Mouse (Mus musculus): Measurements from ENCODE around the gene Pde4d.

Pde4d gene

GRCm38 (mm10) chr13:109809646-109810045 is 1359.9 kb downstream of the Pde4d start:
- no peak for DNase-seq (ENCODE audit: low read depth, low spot score)

DNA sequence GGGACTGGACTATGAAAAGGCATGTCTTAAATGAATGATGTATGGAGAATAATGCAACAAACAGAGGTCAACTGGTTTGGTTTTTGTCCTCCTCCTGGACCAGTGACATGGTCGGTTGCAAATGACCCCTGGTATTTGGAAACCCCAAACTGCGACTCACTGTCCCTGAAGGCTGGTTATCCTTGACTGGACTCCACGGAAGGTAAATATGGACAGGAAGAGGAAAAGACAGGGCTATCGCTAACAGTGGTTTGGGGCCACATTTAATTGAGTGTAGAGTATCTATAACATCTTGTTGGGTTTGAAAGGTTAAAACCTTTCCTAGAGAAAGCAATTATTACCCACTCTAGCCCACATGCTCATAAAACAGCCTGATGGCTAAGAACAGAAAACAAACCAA is 1364.2 kb downstream of the Pde4d start:
- no peak for DNase-seq (ENCODE audit: low read depth, low spot score)

- no peak for DNase-seq (ENCODE audit: low read depth, low spot score)
These were observed 1369.3 kb downstream of the Pde4d start for GRCm38 (mm10) chr13:109819071-109819470.

GRCm38 (mm10) chr13:109820141-109820540 is 1370.4 kb downstream of the Pde4d start:
- no peak for DNase-seq (ENCODE audit: low read depth, low spot score)

DNA sequence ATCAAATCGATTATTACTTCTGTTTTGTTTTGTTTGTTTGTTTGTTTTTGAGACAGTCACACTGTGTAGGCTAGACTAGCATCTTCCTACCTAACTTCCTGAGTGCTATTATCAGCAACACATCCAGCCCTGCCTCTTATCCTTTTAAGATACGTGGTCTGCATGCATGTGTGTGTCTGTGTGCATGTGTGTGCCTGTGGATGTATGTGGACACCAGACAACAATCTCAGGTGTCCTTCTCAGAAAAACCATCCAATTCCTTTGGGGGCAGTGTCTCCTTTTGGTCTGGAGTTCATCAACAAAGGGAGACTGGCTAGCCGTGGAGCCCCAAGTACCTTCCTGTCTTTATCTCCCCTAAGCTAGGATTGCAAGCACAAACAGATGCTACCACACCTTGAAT is 1371.1 kb downstream of the Pde4d start:
- DNase-seq (ENCODE audit: low read depth, low spot score), result no peak

DNA sequence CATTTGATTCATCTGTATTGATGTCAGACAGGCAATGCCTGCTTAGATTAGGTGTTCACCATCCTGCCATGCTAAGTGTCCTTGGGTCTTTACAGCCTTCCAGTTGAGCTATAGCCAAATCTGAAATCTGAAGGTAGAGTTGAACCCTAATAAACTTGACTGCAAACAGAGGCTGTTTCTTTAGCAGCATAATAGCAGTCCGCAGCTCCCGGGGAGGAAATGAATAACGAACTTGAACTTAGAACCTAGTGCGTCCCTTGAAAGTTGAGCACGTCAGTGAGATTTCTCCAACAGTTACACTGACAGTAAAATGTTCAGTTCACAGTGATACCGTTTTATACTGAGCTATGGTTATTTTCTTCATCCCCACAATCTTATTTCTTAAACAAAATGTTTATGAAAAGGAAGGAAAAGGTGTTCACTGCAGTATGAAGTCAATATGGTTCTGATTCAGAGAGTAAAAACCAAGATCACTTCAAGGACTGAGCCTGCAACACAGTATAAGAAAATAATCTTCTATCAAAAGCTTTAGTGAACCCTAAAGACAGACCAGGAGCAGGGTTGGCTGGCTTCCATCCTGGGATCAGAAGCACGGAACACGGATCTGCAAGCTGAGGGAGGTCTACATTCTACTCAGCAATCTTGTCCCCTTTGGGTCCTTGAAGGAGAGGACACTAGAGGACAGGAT is 1372.1 kb downstream of the Pde4d start:
- no peak for DNase-seq (ENCODE audit: low read depth, low spot score)

DNA sequence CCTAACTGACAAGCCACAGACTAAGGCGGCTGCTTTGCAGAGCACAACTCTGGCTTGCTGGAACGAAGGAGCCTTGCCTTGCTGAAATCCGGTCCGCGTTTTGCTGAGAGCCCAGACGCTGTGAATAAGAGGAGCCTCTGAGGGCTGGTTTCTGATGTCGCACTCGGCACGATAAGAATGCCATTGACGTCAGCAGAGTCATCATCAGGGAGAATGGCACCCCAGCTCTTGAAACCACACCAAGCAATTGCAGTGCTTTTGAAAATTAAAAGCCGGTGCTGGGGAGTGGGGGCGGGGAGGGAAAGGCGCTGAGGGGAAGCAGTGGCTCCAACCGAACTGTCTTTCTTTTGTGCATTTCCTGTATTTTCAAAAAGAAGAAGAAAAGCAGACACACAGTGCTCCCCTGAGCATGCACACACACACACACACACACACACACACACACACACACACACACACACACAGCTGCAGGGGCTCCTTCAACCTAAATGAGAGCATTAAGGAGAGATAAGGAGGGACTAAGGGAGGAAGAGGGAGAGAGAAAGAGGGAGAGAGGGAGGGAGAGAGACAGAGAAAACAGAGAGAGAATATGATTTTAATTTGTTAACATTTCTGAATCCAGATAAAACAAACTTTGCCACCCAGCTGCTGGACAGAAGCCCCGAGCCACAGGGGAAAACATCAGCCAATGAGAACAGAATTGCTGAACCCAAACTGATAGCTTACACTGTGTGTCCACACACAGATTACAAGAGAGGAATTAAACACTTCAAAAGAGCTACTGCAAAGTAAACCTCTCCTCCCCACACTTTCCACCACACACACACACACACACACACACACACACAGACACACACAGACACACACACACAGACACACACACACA is 1372.9 kb downstream of the Pde4d start:
- DNase-seq (ENCODE audit: low read depth, low spot score), result peak; percentile 89

DNA sequence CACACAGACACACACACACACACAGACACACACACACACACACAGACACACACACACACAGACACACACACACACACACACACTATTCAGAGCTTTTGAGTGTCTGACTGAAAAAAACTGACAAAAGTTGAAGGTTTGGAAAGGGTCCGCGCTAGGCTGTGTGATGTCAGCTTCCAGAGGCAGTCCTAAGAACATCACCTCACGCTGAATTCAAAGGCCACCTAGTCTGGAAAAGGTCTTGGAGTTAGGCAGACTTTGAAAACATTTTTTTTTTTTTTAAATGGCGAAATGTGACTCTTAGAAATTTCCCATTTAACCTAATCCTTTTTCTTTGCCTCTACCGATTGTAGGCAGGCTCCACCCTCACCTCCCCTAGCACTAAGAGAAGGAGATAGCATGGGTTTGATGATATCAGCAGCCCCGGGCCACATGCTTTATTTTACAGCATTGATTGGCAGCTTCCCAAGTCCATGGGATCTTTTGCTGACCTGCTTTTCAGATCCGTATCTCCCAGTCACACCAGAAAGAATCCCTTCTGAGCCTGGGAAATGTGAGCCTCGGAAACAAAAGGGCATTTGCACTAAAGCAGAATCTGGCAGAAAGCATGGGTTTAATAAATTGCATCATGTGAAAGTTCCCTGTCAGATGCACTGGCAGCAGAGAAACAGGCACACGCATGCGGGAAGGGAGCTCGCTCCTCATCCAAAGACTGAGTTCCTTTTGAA is 1373.7 kb downstream of the Pde4d start:
- DNase-seq (ENCODE audit: low read depth, low spot score), result no peak

DNA sequence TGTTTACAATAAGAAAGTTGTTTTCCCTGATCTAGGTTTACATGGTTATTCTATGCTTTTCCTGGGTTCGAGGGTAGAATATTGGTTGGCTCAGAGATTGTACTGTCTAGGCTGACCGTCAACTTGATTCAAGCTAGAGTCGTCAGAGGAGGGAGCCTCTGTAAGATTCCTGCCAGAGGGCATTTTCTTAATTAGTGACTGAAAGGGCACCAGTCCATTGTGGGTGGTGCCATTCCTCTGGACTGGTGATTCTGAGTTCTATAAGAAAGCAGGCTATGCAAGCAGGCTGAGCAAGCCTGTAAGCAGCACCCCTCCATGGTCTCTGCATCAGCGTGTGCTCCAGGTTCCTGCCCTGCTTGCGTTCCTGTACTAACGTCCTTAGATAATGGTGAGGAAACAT is 1376.1 kb downstream of the Pde4d start:
- no peak for DNase-seq (ENCODE audit: low read depth, low spot score)

DNA sequence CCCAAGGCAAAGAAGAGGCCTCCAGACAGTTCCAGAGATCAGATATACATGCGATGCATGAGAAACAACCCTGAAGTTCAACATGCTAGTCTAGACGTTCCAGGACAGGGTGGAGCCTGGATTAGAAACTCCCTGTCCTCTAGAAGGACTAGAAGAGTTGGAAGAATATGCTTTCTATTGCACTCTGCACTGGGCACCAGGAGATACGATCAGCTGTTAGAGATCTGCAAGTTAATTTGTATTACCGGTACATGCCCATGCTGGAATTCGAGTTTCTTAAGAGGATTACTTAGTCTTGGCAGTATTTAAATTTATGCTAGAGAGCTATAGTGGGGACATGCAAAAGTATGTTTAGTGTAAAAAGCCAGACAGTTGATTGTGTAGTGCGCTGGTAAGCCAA is 1377.6 kb downstream of the Pde4d start:
- no peak for DNase-seq (ENCODE audit: low read depth, low spot score)

GRCm38 (mm10) chr13:109827909-109828308 is 1378.2 kb downstream of the Pde4d start:
- DNase-seq (ENCODE audit: low read depth, low spot score), result peak; percentile 56

DNA sequence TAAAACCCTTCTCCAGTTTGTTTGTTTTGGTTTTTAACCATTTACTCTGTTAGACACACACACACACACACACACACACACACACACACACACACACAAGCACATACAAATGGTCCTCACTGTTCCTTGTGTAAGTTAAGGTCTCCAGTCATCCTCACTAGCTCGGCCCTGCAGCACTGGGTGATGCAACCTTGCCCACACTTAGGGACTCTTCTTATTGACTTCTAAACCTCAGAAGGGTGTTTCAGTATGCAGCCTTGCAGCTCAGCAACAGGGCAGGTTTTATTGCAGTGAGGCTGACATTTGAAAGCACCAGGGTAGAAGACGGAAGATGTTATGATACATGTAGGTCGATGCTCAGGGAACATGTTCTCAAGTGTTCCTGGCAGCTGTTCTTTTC is 1379.7 kb downstream of the Pde4d start:
- DNase-seq (ENCODE audit: low read depth, low spot score), result no peak

- DNase-seq (ENCODE audit: low read depth, low spot score), result no peak
These were observed 1385.2 kb downstream of the Pde4d start for GRCm38 (mm10) chr13:109834935-109835334.

DNA sequence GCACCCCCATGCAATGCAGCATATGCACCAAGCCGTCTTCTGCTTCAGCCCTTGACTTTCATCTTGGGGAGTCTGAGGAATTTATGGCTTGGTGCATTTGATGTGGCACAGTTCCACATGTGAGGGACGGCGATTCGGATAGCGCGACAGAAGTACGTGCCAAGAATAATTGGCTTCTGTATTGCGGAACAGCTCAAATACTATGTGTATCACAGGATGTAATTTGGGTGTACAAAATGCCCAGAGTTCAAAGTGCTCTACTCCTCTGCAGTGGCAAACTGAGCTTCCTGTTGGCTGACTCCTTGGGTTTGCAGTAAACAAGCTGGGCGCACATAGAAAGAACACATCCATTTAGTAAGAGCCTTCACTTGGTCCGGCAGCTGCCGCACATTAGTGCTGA is 1387.7 kb downstream of the Pde4d start:
- DNase-seq (ENCODE audit: low read depth, low spot score), result no peak

- DNase-seq (ENCODE audit: low read depth, low spot score), result no peak
These were observed 1388.2 kb downstream of the Pde4d start for GRCm38 (mm10) chr13:109837921-109838320.

- peak; percentile 74 for DNase-seq (ENCODE audit: low read depth, low spot score)
These were observed 1390.5 kb downstream of the Pde4d start for GRCm38 (mm10) chr13:109840251-109840650.

GRCm38 (mm10) chr13:109841140-109841822 is 1391.5 kb downstream of the Pde4d start:
- DNase-seq (ENCODE audit: low read depth, low spot score), result no peak

- DNase-seq (ENCODE audit: low read depth, low spot score), result no peak
These were observed 1393.2 kb downstream of the Pde4d start for GRCm38 (mm10) chr13:109842982-109843381.

DNA sequence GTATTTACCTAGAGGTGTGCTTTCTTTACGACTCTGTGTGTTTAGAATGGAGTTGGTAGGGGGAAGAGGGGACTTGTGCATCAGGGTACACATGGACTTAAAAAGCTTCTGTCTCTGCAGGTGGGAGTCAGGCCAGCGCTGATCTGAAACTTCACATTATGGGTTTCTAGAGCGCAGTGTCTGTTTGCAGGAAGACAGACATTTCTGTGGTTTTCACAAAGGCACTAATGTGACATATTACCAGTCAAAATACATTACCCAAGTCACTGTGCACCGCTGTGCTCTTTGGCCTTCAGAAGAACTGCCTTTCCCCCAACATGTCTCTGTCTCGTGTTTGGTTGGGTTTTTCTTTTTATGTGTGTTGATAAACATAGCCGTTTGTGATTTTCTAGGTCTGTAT is 1395.1 kb downstream of the Pde4d start:
- DNase-seq (ENCODE audit: low read depth, low spot score), result no peak

DNA sequence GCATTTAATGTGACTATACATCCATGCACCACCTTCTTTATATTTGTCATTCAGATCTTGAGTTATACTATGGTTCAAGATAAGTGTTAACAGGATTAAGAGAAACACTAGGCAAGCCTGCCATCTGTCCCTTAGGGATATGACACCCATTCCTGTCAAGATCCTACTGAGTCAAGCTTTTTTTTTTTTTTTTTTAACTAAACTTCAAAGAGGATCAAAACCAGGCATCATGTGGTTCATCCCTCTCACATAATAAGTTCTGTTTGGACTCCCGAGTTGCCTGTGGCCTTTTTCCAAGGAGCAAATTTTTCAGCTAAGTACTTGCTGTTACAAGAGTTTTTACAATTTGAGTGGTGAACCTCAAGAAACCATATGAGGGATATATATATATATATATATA is 1414.1 kb downstream of the Pde4d start:
- DNase-seq (ENCODE audit: low read depth, low spot score), result no peak

GRCm38 (mm10) chr13:109864311-109864710 is 1414.6 kb downstream of the Pde4d start:
- DNase-seq (ENCODE audit: low read depth, low spot score), result no peak

GRCm38 (mm10) chr13:109880392-109880791 is 1430.6 kb downstream of the Pde4d start:
- DNase-seq (ENCODE audit: low read depth, low spot score), result peak; percentile 12

All from ZHBTc4 (cell line).